Mouse (Mus musculus) olfactory bulb, adult 2 months (tissue): ENCODE data around the gene Pgm3.

Source experiments
- CTCF ChIP-seq: fragments of 200-500 bp; IDR thresholded peaks from 2 replicates; pipeline ENCODE4 v1.5.1; 2012; ENCODE audit warnings: low read depth, mild to moderate bottlenecking, low read length, moderate library complexity; ENCODE audit not compliant: insufficient read depth
- POLR2A ChIP-seq: fragments of 200-500 bp; IDR thresholded peaks from 2 replicates; pipeline ENCODE4 v1.6.1; 2012; ENCODE audit warnings: mild to moderate bottlenecking, low read depth, low read length, moderate library complexity; ENCODE audit not compliant: insufficient read depth

DNA sequence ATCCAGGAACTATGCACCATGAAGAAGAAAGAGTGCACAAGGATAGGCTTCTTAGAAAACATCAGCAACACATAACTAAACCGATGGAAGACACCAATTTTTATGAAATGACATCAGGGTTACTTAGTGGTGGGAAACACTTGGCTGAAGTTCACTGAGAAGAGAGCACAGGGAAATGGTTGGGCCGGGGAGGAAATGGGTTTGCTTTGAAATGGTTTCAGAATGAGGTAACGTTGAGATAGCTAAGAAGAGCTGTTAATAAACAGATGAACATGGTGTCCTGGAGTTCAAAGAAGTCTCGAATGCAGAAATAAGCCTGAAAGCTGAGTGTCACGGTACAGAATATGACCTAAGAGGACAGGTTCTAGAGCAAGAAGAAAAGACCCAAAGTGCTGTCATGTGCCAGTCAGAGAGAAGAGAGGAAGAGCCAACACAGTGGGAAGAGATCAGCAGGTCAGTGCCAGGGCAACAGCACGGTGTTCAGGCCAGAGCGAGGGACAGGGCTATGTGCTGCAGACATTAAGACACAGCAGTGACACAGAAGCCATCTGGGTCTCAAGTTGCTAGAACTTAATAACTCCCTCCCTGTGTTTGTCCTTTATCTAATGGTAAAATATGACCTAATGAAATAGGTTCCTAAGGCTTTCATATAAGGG lies 46.3 kb upstream of the Pgm3 start:
- TF ChIP-seq CTCF: no peak
- no peak for TF ChIP-seq POLR2A
